Mouse (Mus musculus): Measurements from ENCODE around the gene Golm1.
"Not testable (repeated sequence)": the region's sequence is repeated elsewhere in the genome, so short reads cannot be mapped to it uniquely, and the experiment has no call there.

The Golm1 gene

DNA sequence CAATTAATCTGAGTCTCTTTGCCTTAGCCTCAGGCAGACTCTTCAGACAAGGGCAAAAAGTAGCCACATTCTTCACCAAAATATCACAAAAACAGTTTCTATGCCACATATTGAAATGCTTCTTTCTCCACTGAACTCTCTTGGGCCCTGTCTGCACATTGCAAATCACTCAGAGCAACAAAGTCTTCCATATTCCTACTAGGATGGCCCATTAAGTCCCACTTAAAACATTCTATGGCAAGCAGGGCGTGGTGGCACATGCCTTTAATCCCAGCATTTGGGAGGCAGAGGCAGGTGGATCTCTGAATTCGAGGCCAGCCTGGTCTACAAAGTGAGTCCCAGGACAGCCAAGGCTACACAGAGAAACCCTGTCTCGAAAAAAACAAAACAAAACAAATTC, 83.6 kb downstream of the Golm1 start:
- DNase-seq (ENCODE audit: low spot score), result not testable (repeated sequence)

DNA sequence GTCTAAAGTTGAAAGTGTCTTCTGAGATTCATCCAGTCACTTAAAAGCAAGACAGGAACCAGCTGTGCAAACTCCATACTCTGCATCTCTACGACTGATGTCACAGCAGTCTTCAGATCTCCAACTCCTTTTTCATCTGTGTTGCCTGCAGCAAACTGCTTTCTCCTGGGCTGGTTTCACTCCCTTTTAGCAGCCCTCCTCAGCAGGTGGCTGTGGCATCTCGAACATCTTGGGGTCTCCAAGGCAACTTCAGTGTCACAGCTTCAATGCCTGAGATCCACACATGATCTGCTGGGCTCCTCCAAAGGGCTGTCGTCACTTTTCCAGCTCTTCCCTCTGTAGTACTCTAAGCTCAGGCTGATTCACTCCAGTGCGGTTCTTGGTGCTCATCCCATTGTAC, 84.9 kb downstream of the Golm1 start:
- DNase-seq (ENCODE audit: low spot score), result no peak

DNA sequence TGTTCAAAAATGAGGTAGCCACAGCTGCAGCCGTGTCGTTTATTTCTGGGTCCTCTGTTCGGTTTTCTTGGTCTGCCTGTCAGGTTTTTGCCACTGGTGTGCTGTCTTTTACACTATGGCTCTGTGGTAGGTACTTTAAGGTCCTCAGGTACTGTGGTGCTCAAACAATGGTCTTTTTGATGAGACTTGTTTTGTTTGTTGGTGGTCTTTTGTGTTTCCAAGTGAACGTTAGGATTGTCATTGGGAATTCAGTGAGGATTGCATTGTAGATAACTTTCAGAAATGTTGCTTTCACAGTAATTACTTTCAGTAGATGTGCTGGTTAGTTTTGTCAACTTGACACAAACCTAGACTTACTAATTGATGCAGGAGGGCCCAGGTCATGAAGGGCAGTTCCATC, 85.9 kb downstream of the Golm1 start:
- DNase-seq (ENCODE audit: low spot score), result no peak

DNA sequence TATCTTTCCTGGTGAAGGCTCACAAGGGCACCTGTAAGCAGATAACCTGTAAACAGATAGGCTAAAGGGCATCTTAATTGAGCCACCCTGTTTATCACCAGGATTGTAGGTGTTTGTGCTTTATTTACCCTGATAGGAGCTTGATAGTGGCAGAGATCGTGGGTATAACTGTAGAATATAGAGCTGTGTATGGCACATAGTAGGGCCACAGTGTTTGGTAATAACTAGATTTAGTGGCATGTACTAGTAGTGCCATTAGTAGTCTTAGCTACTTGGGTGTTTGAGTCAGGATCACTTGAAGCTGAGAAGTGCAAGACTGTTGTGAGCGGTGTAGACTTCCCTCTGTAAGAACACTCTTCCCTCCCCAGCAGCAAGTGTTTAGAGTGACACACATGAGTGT, 88.4 kb downstream of the Golm1 start:
- DNase-seq (ENCODE audit: low spot score), result no peak

DNA sequence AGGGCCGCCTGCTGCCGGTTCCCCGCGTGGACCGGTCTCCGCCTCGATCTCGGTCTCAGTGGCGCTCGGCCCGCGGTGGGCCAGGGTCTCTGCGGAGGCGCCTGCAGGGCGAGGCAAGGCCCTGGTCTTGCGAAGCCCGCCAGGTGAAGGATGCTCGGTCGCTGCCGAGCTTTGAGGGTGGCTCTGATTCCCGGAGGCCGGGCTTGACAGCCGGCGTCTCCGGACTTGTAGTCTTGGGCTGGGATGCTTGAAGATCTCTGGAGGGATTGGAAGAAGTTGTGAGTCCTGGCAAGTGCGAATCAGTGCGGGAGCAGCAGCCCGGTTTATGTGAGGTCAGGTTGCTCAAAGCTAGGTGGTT, 90.0 kb downstream of the Golm1 start:
- no peak for DNase-seq (ENCODE audit: low spot score)

DNA sequence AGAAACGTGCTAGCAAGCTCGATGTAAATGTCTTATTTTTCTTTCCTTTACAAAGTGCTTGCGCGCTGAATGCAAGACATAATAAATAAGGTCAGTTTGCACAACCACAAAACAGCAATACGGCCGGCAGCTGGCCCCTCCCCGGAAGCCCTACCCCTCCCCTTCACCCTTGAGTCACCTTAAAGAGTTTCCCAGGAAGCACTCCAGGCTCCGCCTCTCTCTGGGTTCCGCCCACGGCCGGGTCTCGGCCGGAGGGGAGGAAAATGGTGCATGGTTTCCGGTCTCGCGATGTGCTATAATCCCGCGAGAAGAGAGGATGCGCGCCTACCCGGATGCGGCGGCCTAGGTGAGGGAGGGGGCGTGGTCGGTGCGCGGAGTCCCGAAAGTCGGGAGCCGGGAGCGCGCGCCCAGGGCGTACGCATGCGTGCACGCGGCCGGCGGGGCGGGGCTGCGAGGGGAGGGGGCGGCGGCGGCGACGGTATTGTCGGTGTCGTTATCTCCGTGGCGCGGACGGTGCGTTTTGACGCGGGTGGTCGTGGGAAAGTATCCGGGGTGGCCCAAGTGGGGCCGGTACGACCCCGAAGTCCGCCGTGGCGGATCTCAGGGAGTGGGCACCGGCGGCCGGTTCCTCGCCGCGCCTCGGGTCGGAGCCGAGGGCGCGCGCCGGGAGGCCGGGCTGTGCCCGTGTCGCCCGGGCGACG, 90.5 kb downstream of the Golm1 start, which contains the start of the genes Agtpbp1 and Naa35:
Gene Agtpbp1, minus strand, starts transcription at position 281 of the 701 bp plus-strand sequence.
Gene Naa35, plus strand, starts transcription at position 313 of the 701 bp plus-strand sequence.
- peak; percentile 99 for DNase-seq (ENCODE audit: low spot score)

All from yolk sac, embryonic 10.5 days (tissue).